Mouse (Mus musculus) liver, embryonic 14.5 days (tissue): ENCODE data around the gene Ankrd52.

ENCODE experiments used
- CTCF ChIP-seq: IDR thresholded peaks from 2 replicates; pipeline ENCODE4 v1.5.1; 2016; ENCODE audit warnings: antibody characterized with exemption, low read depth, control low read depth
- EP300 ChIP-seq: IDR thresholded peaks from 2 replicates; pipeline ENCODE4 v1.6.1; 2016; ENCODE audit warnings: antibody characterized with exemption, low read depth

- TF ChIP-seq CTCF = no peak
- TF ChIP-seq EP300 = no peak
Measured at GRCm38 (mm10) chr10:128422426-128422825, 45.5 kb downstream of the Ankrd52 start.
